Mouse (Mus musculus) frontal cortex, adult 2 months (tissue): ENCODE results near the gene Asic3. TPM values are rescaled to one million over a fixed set of nuclear protein-coding genes. Genes with fewer than 3 reads are reported as not detected.

ENCODE experiments used
- DNase-seq, 2 experiments: peaks; one replicate each; pipeline ENCODE4 v3.0.0; 2022; ENCODE audit warnings: low spot score in 1 of 2; ENCODE audit errors: extremely low spot score in 1 of 2
- polyA plus RNA-seq: library from polyadenylated mRNA; depleted of rRNA; stranded (reverse); fragments of >200 nt; gene quantifications from 2 replicates; pipeline ENCODE4 v1.2.3, GENCODE M21; 2012; rRNA removed

Gene Asic3
- 0.86 and 0.92 TPM in 2 replicates for polyA plus RNA-seq

DNA sequence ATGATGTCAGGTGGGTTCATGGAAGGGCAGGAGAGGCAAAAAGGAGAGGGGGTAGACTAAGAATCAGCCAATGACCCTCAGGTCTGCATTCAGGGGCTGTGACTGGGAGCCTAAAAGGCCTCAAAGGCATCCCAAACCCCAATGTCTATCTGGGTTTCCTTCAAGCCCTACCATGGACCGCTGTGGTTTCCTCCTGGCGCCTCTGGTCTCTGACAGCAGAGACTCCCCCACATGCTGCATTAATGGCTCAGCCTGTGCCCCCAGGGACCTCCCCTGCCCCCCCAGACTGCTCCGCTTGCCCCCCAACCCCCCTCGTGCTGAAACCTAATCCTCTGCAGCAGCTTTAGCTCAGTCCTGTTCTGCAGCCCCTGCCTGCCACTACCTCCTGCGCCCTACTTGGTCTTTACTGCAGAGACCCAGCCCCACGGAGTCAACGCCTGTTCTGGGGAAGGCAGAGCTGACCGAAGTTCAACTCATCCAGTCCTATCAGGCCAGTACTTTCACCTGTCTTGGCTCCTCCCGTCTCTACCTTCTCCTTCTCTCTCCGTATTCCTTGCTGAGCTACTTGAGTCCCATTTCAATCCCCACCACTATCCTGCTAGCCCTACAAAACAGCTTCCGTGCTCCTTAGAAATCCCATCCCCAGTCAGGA is at the start of gene Asic3:
Asic3 (plus strand) TSS at position 351 of the 652 bp plus-strand sequence.
- no peak for DNase-seq

DNA sequence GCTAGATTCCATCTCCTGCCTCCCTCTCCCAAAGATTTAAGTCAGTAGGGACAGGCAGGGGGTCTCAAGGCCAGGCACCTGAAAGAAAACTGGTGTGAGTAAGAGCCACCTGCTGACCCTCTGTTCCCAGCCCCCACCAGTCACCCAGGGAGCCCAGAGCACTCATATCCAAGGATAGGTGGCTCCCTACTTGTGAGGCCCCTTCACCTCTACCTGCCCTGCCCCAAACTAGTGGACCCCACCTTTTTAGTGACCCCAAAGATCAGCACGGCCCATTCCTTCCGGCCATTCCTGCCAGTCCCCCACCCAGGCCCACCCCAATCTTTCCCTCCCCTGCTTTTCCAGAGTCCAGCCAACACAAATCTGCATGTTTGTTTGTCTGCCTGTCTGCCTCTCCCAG is 49.7 kb upstream of the Asic3 start:
- DNase-seq = no peak

DNA sequence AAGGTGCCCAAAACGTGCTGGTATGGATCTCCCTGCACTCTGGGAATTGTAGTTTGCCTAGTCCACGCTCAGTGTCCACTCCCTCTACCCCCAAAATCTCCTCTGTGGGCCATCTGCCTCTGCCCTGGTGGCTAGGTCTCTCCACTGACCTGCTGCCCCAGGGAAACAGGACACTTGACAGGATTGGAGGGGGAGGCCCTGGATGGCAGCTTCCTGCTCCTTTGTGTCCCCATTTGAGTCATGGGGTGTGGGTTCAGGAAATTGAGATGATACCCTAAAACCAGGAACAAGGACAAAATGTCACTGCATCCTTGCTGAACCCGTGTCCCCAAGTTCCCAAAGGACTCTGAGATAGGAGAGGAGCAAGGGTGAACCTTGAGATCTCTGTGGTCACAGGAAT is 49.1 kb upstream of the Asic3 start:
- no peak for DNase-seq

DNA sequence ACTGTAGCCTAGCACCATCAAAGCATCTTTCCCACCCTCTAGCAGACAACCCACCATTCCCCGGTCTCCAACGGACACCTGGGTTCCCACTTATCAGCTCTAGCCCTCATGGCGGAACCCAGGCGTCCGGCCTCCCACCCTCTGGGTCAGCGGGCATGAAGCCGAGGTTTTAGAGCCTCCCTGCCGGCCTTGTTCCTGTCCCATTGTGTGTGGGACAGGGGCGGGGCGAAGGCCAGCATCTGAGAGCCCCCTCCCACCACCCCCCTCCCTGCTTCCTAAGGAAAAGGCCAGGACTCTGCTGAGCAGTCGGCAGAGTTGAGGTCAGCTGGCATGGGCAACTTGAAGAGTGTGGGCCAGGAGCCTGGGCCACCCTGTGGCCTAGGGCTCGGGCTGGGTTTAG is 48.7 kb upstream of the Asic3 start, which contains the start of gene Nos3:
Nos3 (plus strand) TSS at position 303 of the 400 bp plus-strand sequence.
- DNase-seq = no peak

DNA sequence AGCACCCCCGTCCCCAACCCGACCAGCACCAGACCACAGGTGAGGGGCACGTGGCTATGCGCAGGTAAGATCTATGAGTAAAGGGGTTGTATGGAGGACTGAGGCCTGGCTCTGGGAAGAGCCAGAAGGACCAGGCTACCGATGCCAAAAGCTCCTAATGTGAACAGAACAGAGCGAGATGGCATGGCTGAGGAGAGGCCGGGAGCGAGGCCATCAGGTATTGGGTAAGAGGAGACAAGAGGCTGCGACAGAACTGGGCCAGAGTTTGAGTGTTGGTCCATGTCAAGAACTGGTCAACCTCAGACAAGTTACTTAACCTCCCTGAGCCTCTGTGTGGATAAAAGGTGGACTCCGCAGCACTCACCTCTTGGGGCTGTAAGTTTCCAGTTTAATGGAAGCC is 48.2 kb upstream of the Asic3 start:
- no peak for DNase-seq

DNA sequence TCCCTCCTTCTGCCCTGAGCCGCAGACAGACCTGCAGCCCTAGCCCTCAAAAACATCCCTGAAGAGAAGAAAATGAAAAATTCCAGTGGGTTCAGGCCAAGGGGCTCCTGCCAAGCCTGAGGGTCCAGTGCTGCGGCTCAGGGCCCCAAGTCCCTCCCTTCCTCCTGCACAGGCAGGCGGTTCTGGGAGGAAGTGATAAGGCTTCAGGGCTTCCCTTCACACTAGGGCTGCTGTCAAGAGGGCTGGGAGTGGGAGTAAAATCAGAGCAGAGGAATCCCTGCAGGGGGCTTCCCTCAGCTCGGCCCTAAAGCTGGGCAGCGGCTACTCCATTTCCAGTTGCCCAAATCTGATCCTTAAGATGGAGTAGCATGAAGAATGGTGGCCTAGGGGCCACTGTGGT is 47.7 kb upstream of the Asic3 start:
- DNase-seq = no peak

DNA sequence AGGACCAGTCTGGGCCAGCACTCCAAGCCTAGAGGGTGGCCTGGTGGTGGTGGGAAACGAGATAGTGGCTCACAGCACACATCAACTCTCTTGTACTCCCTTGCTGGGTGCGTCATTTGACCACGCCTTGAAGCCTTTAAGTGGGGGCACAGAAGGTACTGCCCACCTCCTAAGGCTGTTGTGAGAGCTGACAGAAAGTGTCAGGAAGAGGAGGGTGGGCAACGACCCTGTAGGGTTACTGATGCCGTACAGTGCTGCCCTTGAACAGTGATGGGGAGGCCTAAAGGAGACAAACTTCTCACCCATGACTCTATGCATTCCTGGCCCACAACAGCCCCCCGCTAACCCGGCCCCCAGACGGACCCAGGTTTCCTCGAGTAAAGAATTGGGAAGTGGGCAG is 46.8 kb upstream of the Asic3 start:
- DNase-seq = no peak

DNA sequence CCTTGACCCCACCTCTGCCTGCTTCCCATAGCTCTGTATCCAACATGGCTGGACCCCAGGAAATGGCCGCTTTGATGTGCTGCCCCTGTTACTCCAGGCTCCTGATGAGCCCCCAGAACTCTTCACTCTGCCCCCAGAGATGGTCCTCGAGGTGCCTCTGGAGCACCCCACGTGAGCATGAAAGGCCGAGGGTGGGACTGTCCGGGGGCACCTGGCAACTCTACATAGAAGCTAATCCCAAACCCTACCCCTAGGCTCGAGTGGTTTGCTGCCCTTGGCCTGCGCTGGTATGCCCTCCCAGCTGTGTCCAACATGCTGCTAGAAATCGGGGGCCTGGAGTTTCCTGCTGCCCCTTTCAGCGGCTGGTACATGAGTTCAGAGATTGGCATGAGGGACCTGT is 43.4 kb upstream of the Asic3 start:
- DNase-seq = no peak

DNA sequence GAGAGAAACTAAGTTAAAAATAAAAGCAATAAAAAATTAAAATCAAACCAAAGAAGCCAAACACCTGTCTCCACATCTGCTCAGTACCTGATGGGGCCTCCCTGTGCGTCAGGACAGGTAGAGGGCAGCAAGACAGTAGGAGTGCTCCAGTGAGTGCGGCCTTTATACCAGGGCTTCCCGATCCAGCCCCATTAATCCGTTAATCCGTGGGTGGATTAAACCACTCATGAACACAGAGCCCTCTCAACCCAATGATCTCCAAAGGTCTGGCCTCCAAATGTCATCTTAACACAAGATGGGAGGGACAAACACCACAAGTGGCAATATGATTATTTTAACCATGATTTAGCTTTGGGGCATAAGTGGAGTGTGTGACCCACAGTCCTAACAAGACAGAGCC is 39.4 kb upstream of the Asic3 start:
- no peak for DNase-seq

DNA sequence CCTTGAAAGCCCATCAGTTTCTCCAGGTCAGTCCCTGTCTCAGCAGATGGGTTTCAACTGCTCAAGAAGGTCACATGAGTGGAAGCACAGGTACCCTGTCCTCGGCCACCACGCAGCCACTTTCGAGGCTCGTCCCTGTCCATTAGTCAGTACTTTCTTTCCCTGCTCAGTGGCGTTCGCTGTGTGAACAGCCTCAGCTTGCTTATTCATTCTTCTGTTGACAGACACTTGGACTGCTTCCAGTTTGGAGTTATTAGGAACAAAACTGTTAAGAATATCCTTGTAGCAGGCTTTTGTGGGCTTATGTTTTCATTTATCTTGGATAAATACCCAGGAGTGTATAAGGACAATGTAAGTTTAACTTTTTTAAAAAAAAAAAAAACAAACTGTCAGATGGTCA is 39.0 kb upstream of the Asic3 start:
- no peak for DNase-seq

DNA sequence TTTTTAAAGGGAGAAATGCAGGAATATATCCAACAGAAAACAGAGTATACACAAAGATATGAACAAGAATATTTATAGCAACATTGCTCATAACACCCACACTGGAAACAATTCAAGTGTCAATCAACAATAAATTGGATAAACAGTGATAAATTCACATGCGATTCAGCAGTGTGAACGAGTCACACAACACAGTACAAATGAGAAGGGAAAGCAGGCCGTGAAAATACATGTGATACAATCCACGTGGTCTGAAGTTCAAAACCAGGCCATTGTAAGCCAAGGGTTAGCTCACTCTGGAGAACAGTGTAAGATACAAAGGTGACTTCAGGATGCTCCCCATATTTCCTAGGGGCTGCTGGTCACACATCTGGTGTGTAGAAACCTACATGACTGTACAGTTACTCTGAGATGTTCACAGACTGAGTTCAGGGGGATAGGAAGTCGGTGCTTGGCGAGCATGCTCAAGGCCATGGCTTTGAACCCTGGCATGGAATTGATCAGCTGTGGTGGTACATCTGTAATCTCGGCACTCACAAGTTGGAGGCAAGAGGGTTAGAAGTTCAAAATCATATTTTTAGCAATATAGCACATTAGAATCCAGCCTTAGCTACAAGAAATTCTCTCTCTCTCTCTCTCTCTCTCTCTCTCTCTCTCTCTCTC is 38.4 kb upstream of the Asic3 start:
- no peak for DNase-seq

DNA sequence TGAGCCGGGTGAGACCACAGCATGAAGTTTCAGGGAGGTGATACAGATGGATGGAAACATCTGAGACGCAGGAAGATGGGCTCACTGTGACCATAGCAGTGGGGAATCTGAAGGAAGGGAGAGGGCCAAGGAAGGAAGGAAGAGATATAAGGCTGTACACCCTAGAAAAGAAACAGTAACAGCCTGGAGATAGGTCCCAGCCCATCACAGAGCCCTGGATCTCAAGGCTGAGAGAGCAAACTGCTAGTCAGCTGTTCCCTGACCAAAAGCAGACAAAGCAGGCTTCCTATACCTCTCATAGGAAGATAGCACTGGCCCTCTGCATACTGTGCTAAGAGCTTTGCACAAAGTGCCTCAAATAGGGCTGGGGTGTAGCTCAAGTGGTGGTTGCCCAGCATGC is 34.5 kb upstream of the Asic3 start:
- DNase-seq = no peak

DNA sequence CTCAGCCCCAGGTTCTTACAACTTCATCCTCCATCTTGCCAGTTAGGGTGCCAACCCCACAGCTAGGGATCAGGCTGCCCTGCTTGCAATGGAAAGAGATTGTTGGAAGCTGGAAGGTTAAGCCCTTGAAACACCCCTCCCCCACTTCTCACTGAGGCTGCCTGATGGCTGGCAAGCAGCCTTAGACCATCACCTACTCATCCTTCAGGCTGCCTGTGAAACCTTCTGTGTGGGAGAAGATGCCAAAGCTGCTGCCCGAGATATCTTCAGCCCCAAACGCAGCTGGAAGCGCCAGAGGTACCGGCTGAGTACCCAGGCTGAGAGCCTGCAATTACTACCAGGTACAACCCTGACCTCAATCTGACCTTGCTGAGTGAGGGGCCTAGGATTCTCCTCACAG is 33.7 kb upstream of the Asic3 start:
- DNase-seq = peak in 1 of 2 experiments; percentile 47

DNA sequence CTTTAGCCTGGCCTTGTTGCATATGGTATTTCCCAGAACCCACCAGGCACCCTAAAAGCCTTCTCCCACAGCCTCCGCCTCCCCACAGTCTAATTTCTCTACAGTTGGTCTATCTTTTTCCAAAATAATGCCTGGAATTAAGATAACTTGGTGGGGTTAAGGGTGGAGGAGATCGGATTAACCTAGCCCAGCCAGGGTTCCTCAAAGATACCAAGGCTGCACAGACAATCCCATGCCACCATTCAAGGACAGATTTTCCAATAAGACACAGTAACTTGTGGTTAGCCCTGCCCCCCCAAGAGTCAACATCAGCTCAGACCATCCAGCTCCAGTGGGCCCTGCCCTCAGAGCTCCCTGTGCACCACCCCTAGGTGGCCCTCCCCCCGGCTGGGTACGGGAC is 32.7 kb upstream of the Asic3 start:
- no peak for DNase-seq

DNA sequence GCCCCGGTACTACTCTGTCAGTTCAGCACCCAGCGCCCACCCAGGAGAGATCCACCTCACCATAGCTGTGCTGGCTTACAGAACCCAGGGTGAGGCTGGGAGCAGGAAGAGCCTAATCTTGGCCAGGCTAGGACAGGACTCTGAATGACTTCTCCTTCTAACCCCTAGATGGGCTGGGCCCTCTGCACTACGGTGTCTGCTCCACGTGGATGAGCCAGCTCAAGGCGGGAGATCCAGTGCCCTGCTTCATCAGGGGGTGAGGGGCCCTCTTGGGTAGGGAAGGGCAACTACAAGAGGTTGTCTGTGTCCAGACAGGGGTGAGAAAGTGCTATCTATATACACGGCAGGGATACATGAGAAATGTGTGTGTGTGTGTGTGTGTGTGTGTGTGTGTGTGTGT is 31.7 kb upstream of the Asic3 start:
- no peak for DNase-seq

DNA sequence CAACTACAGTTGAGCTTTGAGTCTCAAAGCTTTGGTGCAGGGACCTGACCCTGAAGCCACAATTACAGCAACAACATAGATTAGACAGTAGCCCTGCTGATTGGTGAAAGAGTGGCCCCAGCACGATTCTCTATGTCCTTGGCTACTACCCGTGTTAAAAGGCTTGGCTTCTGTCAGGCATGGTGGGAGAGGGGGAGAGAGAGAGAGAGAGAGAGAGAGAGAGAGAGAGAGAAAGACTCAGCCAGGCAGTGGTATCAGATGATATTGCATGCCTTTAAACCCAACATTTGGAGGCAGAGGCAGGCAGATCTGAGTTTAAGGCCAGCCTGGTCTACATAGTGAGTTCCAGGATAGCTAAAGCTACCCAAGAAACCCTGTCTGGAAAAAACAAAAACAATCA is 31.2 kb upstream of the Asic3 start:
- no peak for DNase-seq

DNA sequence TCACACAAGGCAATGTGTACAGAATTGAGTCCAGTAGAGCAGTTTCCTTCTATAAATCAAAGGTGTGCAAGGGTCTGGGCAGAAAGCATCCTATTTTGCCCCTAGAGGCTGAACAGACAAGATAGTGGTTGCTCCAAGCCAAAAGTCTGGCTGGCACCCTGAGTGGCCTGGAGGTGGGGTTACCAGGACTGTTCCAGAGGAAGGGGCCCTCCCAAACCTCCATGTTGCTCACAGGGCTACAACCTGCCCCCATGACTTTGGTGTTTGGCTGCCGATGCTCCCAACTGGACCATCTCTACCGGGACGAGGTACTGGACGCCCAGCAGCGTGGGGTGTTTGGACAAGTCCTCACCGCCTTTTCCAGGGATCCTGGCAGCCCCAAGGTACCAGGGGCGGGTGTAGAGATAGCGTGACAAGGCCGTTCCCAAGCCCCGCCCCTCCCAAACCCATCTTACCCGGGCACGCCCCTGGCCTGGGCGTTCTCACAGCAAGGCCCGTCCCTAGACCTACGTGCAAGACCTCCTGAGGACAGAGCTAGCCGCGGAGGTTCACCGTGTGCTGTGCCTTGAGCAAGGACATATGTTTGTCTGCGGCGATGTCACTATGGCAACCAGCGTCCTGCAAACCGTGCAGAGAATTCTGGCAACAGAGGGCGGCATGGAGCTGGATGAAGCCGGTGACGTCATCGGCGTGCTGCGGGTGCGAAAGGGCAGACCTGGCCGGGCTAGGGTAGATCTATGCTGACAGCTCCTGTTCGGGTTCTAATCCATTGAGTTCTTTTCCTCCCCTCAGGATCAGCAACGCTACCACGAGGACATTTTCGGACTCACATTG is 29.9 kb upstream of the Asic3 start:
- DNase-seq = peak; percentile 87 to 93

DNA sequence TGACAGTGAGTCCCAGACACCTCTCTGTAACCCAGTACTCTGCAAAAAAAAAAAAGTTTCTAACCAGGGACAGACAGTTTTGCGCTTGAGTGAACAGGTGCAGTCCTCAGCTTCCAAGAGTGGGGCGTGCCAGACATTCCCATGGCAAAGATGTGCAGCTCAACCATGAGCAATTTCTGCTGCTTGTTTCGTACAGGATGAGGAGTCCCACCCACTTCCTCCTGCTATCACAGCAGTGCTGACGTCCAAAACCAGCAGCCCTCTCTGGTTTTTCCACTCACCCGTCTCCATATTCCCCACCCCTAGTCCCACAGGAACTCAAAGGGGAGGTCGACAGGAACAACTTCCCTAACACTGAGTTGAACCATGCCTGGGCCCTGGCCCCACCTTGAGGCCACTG is 28.8 kb upstream of the Asic3 start:
- DNase-seq = peak in 1 of 2 experiments; percentile 60

DNA sequence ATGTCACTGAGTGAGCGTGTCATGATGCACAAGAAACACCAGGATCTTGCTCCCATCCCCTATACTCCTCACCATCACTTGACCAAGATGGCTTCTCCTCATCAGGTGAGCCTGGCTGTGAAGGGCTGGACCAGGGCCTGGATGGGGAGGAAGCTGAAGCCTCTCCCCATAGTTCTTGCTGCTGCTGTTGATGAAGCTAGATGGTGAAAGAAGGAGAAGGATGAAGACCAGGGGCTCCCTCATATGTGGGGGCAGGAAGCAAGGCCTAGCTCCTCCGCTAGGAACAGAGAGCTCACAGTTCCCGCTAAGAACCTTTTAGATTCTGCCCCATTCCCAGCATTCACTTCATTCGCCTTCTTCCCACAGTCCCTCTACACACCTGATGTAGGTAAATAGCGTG is 27.8 kb upstream of the Asic3 start:
- DNase-seq = no peak

DNA sequence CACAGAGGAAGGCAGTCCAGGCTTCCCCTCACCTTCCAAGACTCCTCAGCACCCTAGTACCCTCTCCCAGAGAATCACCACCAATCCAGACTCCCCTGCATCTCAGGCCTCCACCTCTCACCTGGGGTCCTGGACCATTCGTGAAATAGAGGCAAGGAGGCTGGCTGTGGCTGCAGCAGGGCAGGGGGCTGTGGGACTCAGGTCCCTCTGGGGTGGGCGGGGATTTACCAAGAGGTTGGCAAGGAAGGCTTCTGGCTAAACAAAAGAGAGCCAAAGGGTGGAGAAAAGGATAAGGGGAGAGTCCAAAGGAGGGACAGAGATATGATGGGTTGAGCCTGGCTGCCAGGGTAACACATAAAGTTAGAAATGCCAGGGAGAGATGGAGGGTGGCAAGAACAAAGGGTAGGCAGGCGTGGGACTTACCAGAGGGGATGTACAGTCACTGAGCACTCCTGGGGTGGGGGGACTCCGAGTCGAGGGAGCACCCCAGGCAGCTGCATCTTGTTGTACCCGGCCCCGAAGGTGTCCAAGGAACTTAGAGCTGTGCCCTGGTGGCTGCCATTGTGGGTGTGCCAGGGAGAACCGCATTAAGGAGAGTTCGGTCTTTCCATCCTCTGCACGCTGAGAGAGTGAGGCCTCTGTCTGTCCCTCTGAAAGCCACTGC is 27.2 kb upstream of the Asic3 start:
- no peak for DNase-seq
